Mouse (Mus musculus): ENCODE measurements around the gene Prr15.

- no peak for TF ChIP-seq CTCF (IDR thresholded peaks at IDR 0.05; ENCODE audit: control insufficient read depth, insufficient read depth, insufficient read length)
- TF ChIP-seq MAX (IDR thresholded peaks at IDR 0.05): no peak
- no peak for TF ChIP-seq MYOD1 (IDR thresholded peaks at IDR 0.05; ENCODE audit: control insufficient read depth, insufficient read length, low read depth)
- TF ChIP-seq MYOG (IDR thresholded peaks at IDR 0.05; ENCODE audit: control insufficient read depth, extremely low read depth, insufficient read length): no peak
Observed at GRCm38 (mm10) chr6:54342223-54342622, 16.6 kb downstream of the Prr15 start.

Data from C2C12 (cell line).